Mouse (Mus musculus): ENCODE data around the gene Slco6d1.
"Not testable (repeated sequence)": the region's sequence is repeated elsewhere in the genome, so short reads cannot be mapped to it uniquely, and the experiment has no call there.

The Slco6d1 gene

DNA sequence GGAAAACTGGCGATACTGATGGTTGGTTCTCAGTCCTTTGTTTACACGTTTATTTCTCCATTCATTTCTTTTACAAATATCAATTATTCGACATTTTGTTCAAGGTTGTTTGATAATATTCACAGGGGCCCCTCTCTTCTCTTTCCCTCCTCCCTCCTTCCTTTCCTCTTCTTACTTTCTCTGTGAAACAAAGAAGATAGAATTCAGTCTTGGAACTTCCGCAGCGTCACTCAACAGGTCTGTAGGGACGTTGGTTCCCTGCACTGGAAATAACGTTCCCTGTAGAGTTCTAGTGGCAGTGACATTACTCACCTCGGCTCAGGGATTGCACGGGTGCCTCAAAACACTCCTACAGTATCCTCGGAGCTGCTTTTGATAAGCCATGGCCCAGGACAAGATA, at the start of gene Slco6d1:
Slco6d1 (plus strand) TSS at position 301 of the 400 bp plus-strand sequence.
- no peak for DNase-seq (ENCODE audit: low spot score in 2 of 2)

GRCm38 (mm10) chr1:98392001-98392400, 28.9 kb upstream of the Slco6d1 start:
- DNase-seq (ENCODE audit: low spot score in 2 of 2) = no peak

- no peak for DNase-seq (ENCODE audit: low spot score in 2 of 2)
Measured at GRCm38 (mm10) chr1:98447929-98448328, 27.0 kb downstream of the Slco6d1 start.

DNA sequence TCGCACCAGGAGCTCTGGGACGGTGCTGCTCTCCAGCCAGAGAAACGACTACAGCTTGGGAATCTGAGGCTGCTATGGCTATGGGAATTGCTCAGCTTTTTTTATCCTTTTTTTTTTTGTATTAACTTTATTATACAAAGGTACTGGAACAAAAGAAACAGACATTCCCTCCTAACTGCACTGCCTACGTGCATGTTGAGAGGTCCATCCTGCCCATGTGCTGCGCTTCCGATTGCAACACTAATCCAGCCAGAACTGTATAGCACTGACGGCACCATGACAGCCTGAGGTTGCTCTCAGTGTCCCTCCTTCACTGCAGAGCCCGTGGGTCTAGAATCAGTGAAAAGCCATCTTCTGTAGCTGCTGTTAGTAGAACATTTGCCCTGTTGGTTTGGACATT, 38.3 kb downstream of the Slco6d1 start:
- DNase-seq (ENCODE audit: low spot score in 2 of 2) = not testable (repeated sequence)

- DNase-seq (ENCODE audit: low spot score in 2 of 2) = not testable (repeated sequence)
Measured at GRCm38 (mm10) chr1:98476381-98476780, 55.5 kb downstream of the Slco6d1 start.

DNA sequence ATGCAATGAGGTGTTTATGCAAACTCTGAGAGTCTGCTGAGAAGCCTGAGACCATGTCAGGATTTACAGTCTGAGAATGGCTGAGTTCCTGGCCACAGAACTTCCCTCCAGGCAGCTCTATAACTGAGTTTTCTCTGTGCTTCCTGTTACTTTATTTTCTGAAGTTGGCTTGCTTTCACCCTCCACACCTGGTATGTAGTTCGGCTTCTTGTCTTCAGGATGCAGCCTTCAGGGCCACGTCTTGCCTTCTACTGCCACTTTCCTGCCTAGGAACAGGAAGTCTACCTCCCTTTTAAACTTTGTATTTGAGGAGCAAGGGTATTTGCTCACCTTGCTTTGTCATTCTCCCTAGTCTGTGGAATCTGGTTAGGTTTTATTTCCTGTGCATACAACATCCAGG, 58.3 kb downstream of the Slco6d1 start:
- no peak for DNase-seq (ENCODE audit: low spot score in 2 of 2)

GRCm38 (mm10) chr1:98505982-98506381, 85.1 kb downstream of the Slco6d1 start:
- DNase-seq (ENCODE audit: low spot score in 2 of 2) = no peak

GRCm38 (mm10) chr1:98522977-98523376, 102.1 kb downstream of the Slco6d1 start:
- peak in 1 of 2 experiments; percentile 20 for DNase-seq (ENCODE audit: low spot score in 2 of 2)

- DNase-seq (ENCODE audit: low spot score in 2 of 2) = no peak
Measured at GRCm38 (mm10) chr1:98523537-98523936, 102.6 kb downstream of the Slco6d1 start.

DNA sequence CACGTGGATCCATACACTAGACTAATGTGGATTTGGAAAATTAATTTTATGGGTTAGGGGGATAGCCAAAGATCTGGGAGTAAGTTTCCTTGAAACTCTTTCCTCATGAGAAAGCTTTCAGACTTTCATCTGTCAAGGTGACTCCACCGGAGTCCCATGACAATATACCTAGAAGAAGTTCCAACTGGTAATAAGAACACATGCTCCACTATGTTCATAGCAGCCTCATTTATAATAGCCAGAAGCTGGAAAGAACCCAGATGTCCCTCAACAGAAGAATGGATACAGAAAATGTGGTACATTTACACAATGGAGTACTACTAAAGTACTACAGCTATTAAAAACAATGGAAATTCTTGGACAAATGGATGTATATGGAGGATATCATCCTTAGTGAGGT, 107.4 kb downstream of the Slco6d1 start:
- DNase-seq (ENCODE audit: low spot score in 2 of 2) = not testable (repeated sequence)

DNA sequence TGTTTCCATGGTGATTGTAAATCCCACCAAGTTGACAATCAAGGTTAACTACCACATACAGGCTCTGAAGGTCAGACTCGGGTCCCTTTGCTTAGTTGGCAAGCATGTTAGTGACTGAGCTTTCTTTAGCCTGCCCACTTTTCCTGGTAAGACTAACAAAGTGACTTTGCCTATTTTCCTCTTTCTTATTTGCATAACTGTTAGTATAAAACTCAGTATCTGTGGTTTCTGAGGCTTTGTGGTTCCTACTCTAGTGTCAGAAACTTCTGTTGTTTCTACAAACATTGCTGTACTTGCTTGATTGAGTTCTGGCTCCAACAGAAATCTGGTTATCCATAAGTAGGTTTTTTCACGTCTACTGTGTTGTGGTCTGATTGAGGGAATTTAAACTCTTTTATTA, 124.4 kb downstream of the Slco6d1 start:
- no peak for DNase-seq (ENCODE audit: low spot score in 2 of 2)

GRCm38 (mm10) chr1:98554388-98554787, 133.5 kb downstream of the Slco6d1 start:
- DNase-seq (ENCODE audit: low spot score in 2 of 2) = no peak

DNA sequence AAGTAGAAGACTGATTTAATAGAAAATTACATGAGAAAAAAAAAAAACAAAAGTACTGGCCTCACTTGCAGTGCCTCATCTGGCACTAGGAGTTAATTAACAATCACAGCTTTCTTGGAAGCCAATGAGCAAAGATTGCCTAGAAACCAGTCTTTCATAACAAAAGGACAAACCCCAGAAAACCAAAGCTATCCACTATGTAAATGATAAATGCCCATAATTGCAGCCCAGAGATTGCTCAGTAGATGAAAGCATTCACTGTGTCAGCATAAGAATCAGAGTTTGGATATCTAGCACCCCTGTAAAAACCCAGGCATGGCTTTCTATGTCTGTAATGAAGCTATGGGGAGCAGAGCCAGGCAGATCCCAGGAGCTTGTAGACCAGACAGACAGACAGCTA, 144.8 kb downstream of the Slco6d1 start:
- DNase-seq (ENCODE audit: low spot score in 2 of 2) = no peak

All from right cerebral cortex, postnatal 10 days (tissue).